Mouse (Mus musculus): ENCODE measurements around the gene Abhd6.

DNA sequence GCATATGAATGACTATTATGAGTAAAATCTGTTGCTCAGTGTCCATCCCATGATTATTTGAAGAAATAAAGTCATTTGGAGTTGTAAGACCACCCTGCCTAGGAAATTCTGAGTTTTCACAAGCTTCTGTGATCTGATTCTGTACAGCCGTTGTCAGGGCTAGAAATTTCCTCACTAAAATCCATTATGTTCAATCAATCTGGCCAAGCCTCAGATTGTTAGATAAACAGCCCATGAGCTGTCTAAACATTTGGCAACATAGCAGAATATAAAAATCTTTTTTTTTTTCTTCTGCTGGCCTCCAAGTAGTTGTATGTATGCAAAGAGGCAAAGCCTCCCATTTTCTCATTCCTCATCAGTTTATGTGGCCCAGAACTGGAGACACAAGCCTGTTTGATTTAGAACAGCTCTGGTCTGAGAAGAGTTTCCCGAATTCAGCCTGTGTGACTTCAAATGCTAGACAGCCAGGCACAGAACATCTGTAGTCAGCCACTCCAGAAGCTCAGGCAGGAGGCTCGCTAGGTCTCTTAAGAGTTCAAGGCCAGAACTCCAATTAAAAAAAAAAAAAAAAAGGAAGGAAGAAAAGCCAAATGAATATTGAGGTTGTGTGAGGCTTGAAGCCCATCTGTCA, 92.3 kb downstream of the Abhd6 start:
- TF ChIP-seq CTCF (conservative IDR thresholded peaks at IDR 0.05; ENCODE audit: low read length) (no peak), NANOG (IDR thresholded peaks at IDR 0.05; ENCODE audit: borderline replicate concordance, low read length) (no peak), POU5F1 (IDR thresholded peaks at IDR 0.05; ENCODE audit: borderline replicate concordance, low read length) (no peak)
